Mouse (Mus musculus) heart, adult 9 months (tissue): ENCODE results near the gene Naif1.
A peak's percentile ranks its signal among the peaks of the same experiment; 100 is the strongest.
"Not testable (repeated sequence)": the region's sequence is repeated elsewhere in the genome, so short reads cannot be mapped to it uniquely, and the experiment has no call there.

Source experiments
- DNase-seq, 2 experiments: peaks; one replicate each; pipeline ENCODE4 v3.0.0; 2022; ENCODE audit warnings: low spot score in 2 of 2

The Naif1 gene

DNA sequence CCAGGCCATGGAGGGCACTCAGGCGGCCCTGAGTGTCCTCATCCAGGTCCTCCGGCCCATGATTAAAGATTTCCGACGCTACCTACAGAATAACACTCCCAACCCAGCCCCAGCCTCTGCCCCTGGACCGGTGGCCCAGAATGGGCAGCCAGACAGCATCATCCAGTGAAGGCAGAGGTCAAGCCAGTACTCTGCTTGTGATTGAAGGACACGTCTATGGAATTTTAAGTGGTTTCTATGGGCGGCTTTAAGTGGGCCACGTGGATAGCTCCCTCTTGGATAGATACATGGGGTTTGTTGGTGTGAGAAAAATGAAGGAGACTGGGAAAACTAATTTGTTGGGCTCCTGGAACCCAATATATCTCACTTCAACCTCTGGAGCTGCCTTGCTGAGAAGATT, 4.8 kb downstream of the Naif1 start:
- no peak for DNase-seq

GRCm38 (mm10) chr2:32458300-32458699, 8.0 kb downstream of the Naif1 start:
- peak; percentile 60 to 69 for DNase-seq

GRCm38 (mm10) chr2:32459657-32460056, 9.4 kb downstream of the Naif1 start:
- no peak for DNase-seq

DNA sequence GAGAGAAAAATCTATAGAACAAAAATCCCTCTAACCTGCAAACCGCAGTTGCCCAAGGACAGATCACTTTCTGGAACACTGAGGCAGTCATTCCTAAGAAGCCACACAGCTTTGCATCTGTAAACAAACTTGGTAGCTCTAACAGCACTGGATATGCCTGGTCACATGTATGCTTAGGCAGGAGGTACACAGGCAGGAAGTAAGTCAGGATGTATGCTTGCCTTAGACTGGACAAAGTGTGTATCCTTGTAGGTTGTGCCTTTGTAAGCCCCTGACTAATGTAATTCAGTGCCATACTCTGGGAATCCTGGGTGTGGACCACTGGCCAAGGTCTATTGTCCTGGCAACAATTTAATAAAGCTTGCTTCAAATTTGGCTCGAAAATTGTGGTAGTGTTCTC, 13.5 kb downstream of the Naif1 start:
- no peak for DNase-seq

GRCm38 (mm10) chr2:32464212-32464891, 14.1 kb downstream of the Naif1 start:
- no peak for DNase-seq

DNA sequence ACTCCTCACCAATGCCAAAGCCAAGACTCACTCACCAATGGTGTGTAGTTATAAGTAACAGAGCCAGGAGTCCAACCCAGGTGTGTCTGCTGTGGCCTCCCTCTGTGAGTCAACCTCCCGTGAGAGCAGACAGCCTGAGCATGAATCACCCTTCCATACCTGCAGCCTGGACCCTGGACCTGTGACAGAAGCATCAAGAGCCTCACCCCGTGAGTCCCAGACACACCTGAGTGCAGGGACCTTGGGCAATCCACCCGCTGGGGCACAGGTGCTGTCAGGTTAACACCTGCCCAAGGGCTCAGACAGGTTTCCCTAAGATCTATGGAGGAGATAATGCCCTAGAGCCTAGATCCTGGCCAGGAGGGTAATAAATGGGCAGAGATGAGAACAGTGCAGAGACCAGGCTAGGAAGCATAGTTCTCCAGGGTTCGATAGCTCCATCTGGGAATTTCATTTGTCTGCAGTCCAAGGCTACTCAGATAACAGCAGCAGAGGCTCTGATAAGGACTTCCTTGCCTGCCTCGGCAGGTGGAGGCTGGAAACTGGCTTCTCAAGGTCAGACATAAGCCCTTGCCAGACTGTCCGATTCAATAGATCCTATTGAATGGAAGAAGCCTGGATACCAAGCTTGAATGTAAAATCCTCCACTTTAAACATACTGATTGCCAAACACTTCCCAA, 20.9 kb downstream of the Naif1 start:
- DNase-seq, result no peak

DNA sequence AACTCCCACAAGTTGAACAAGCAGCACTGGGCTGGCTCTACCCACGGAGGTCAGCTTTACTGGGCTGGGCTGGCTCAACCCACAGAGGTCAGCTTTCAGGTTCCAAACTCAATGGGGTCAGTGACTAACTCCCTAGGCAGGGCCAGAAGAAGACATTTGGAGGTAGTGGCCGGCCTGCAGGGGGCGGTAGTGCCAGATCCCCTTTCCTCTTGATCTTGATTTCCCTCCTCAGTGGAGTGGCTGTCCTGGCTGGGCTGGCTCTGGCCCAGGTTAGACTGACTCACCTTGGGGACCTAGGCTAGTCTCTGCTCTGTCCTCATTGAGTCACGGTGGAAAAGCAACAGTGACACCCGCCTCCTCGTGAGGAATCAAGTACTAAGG, 21.4 kb downstream of the Naif1 start:
- DNase-seq, result no peak

GRCm38 (mm10) chr2:32475361-32475760, 25.1 kb downstream of the Naif1 start:
- DNase-seq, result not testable (repeated sequence)

- no peak for DNase-seq
Measured at GRCm38 (mm10) chr2:32482351-32482750, 32.1 kb downstream of the Naif1 start.

DNA sequence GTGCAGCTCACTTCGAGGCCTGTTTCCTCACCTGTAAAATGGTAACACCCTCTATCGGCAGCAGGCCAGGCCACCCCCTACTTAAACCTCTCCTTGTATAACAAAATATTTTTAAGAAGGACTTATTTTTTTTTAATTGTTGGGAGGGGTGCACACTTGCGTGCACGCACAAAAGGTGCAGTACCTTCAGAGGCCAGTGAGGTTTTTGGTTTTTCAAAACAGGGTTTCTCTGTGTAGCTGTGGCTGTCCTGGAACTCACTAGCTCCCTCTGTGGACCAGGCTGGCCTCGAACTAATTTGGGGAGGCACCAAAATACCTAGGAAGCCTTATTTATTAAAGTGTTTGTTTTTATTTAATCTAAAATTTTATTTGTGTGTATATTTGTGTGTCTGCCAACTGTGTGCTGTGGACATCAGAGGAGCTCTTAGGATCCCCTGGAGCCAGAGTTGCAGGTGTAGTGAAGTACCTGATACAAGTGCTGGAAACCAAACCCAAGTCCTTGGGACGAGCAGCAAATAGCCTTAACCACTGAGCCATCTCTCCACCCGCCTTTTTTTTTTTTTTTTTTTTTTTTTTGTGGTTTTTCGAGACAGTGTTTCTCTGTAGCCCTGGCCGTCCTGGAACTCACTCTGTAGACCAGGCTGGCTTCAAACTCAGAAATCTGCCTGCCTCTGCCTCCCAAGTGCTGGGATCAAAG, 33.1 kb downstream of the Naif1 start:
- no peak for DNase-seq

DNA sequence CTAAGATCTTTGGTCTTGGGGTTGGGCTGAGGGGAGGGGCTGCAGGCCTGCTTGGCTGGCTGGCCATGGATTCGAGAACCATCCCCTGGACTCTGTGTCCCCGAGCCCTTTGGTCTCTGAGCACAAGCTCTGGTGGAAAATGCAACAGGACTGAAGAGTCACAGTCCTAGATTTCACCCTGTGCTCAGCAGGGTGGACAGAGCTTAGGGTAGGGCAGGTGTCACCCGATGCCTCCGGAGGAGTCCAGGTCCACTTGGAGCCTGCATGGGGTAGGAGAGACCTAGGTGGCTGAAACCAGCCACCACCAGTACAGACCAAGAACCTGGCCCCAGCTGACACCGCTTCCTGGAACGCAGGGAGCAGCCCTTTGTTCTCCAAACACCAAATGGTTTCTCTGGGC, 34.7 kb downstream of the Naif1 start:
- no peak for DNase-seq

- no peak for DNase-seq
Measured at GRCm38 (mm10) chr2:32485751-32486150, 35.5 kb downstream of the Naif1 start.

DNA sequence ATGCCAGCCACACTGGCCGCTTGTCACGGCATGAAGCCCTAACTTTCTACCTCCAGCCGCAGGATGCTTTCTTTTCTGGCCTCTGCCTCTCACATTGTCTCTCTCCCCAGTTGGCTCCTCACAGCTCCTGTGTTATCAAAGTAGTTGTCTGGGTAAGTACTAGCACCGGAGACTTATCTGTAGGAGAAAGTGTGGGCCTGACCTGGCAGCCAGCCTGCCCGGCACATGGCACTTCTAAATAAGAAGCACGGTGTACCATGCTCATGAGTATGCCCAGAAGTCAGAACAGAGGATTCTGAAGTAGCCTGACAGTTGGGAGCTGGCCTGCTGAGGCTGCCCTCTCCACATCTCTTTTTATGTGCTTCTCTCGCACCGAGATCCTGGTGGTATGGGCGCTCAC, 35.9 kb downstream of the Naif1 start:
- no peak for DNase-seq

GRCm38 (mm10) chr2:32487124-32487623, 36.9 kb downstream of the Naif1 start:
- DNase-seq, result peak; percentile 82 to 93

DNA sequence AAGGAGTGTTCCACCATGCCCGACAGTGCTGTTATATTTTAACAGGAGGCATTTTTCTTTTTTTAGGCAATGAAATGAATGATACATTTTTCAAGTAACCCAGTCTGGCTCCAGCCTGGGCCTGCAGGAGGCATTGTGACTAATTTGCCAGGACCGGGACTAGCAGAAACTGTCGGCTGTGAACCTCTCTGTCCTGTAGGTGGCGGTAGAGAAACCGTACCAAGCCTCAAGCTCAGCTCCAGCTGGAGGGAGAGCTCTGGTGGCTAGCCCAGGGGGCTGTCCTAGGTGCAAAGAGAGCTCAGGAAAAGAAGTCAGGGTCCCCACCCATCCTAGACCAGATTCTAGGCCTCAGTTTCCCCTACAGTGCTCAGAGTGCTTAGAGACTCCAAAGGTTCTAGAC, 38.4 kb downstream of the Naif1 start:
- DNase-seq, result peak; percentile 76 to 85

DNA sequence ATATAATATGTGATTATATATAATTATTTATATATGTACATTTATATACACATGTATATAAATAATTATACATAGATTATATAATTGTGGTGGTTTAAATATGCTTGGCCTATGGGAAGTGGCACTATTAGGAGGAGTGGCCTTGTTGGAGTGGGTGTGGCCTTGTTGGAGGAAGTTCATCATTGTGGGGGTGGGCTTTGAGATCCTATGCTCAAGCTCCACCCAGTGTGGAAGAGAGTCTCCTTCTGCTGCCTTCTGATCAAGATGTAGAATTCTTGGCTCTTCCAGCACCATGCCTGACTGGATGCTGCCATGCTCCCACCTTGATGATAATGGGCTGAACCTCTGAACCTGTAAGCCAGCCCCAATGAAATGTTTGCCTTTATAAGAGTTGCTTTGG, 40.5 kb downstream of the Naif1 start:
- not testable (repeated sequence) for DNase-seq

- no peak for DNase-seq
Measured at GRCm38 (mm10) chr2:32492661-32493060, 42.4 kb downstream of the Naif1 start.

DNA sequence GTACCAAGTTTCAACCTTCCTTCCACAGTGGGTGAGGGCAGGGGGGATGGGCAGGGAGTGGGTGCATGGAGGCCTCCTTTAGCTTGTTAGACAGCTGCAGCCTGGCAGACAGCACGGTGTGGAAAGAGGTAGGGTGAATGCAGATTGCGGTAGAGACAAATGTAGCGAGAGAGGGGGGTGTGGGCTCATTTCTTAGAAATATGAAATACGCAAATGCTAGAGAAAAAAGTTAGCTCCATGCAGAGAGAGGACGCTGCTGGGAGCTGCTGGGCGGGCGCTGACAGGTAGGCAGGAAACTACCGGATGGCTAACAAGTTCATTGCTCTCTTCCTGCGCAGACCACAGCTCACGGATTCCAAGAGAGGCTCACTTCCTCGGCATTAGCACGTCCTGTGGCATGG, 43.0 kb downstream of the Naif1 start:
- DNase-seq, result no peak

GRCm38 (mm10) chr2:32494522-32494921, 44.3 kb downstream of the Naif1 start:
- DNase-seq, result no peak

GRCm38 (mm10) chr2:32495185-32495726, 45.0 kb downstream of the Naif1 start:
- DNase-seq, result peak; percentile 58 to 78

- no peak for DNase-seq
Measured at GRCm38 (mm10) chr2:32496190-32496589, 45.9 kb downstream of the Naif1 start.

GRCm38 (mm10) chr2:32499365-32499764, 49.1 kb downstream of the Naif1 start:
- DNase-seq, result no peak

GRCm38 (mm10) chr2:32500461-32500860, 50.2 kb downstream of the Naif1 start:
- no peak for DNase-seq
